Mouse (Mus musculus): ENCODE results near the gene Lhfpl5. TPM values are rescaled to one million over a fixed set of nuclear protein-coding genes. Genes with fewer than 3 reads are reported as not detected.
A peak's percentile ranks its signal among the peaks of the same experiment; 100 is the strongest.

Gene Lhfpl5
- polyA plus RNA-seq, 1 experiment from 2014 or later, result 0.39 TPM

DNA sequence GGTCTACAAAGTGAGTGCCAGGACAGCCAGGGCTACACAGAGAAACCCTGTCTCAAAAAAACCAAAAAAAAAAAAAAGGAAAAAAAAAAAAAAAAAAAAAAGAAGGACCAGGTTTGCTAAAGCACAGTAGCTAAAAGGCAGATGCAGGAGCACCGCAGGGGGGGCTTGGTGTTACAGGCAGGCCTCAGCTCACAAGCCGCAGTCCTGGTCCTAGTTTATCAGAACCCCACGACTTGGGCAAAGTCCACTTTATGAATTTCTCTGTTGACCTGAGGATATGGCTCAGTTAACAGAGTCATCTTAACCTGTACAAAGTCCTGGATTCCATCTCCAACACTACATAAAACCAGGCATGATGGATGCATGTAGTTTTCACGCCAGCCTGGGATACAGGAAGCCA is 39.9 kb downstream of the Lhfpl5 start:
- Histone ChIP-seq H3K27ac (ENCODE audit: low read length) (no peak overlapping the region), H3K36me3 (ENCODE audit: control insufficient read depth, insufficient read depth) (peaks cover 14% of the 10 kb centered on the region), H3K9me3 (replicated peaks; ENCODE audit: control insufficient read depth, low read length) (no peaks in the 10 kb centered on the region), H3K4me3 (ENCODE audit: low read length) (no peak overlapping the region), H3K4me1 (ENCODE audit: control insufficient read depth, insufficient read depth, low read length) (peaks cover 2% of the 10 kb centered on the region), H3K4me2 (ENCODE audit: low read depth, low read length) (no peak overlapping the region), H3K9ac (ENCODE audit: low read length) (no peak overlapping the region), H3K27me3 (ENCODE audit: control insufficient read depth, insufficient read depth, low read length) (no peaks in the 10 kb centered on the region)
- 89% methylated on average over 4 of the region's 4 CpGs for WGBS
- no peak for ATAC-seq (replicated peaks; ENCODE audit: extremely low read depth, insufficient read depth, low FRiP score)

DNA sequence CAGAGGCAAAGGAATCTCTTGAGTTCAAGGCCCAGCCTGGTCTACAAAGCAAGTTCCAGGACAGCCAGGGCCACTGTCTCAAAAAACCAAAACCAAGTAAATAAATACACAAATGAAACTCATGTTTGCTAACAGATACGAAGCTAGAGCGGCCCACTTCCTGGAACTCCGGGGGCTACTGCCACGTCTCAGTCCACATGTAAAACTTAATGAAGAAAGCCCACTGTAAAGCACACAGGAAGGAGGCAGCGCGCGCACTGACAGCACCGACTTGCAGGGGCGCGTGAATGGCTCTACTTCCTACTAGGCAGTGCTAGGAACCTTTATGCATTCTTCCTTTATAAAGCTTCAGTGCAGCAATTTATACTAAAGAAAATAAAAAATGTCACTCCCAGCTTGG is 42.2 kb downstream of the Lhfpl5 start:
- 83% methylated on average over 10 of the region's 10 CpGs for WGBS
- Histone ChIP-seq H3K4me2 (ENCODE audit: low read depth, low read length) (no peak overlapping the region), H3K4me1 (ENCODE audit: control insufficient read depth, insufficient read depth, low read length) (peaks cover 14% of the 10 kb centered on the region), H3K27ac (ENCODE audit: low read length) (no peak overlapping the region), H3K36me3 (ENCODE audit: control insufficient read depth, insufficient read depth) (peaks cover 14% of the 10 kb centered on the region), H3K9ac (ENCODE audit: low read length) (no peak overlapping the region), H3K9me3 (replicated peaks; ENCODE audit: control insufficient read depth, low read length) (no peaks in the 10 kb centered on the region), H3K27me3 (ENCODE audit: control insufficient read depth, insufficient read depth, low read length) (no peaks in the 10 kb centered on the region), H3K4me3 (ENCODE audit: low read length) (no peak overlapping the region)
- no peak for ATAC-seq (replicated peaks; ENCODE audit: extremely low read depth, insufficient read depth, low FRiP score)

DNA sequence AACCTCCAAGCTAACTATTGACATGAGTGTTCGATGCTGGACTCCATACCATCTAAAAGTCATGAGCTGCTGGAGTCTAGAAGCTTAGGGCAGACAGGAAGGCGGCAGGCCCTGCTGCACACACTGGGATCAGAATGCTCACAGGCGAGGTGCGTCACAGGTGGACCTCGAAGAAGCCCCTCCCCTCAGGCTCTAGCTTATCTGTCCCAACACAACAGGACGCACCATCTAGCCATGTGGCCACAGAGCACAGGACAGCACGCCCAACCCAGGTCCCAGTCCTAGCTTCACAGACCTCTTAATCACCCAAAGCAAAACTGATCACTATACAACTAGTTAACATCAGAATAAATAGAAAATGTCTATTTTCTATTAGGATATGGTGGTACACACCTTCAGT is 42.7 kb downstream of the Lhfpl5 start:
- no peak overlapping the region for H3K27ac ChIP-seq (ENCODE audit: low read length)
- H3K4me2 ChIP-seq (ENCODE audit: low read depth, low read length), result no peak overlapping the region
- ATAC-seq (replicated peaks; ENCODE audit: extremely low read depth, insufficient read depth, low FRiP score), result no peak
- H3K36me3 ChIP-seq (ENCODE audit: control insufficient read depth, insufficient read depth), result peaks cover 14% of the 10 kb centered on the region
- H3K4me1 ChIP-seq (ENCODE audit: control insufficient read depth, insufficient read depth, low read length), result peaks cover 15% of the 10 kb centered on the region
- 77% methylated on average over 7 of the region's 7 CpGs for WGBS
- H3K27me3 ChIP-seq (ENCODE audit: control insufficient read depth, insufficient read depth, low read length), result no peaks in the 10 kb centered on the region
- no peaks in the 10 kb centered on the region for H3K9me3 ChIP-seq (replicated peaks; ENCODE audit: control insufficient read depth, low read length)
- no peak overlapping the region for H3K9ac ChIP-seq (ENCODE audit: low read length)
- no peak overlapping the region for H3K4me3 ChIP-seq (ENCODE audit: low read length)

DNA sequence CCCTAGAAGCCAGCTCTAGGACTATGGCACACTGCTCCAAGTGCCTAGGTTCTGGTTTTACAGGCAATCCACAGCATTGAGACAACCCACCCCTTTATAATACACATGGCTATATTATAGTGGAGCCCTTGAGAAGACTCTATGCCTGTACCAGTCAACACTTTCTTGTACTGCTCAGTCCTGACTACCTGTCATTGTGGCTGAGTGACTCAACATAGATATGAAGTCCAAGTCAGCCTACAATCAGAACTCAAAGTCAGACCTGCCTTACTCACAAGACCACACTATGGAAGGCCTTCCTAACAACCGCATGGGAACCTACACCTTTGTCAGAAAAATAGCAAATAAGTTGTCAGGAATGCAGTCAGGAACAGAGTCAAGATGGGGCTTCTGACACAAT is 43.3 kb downstream of the Lhfpl5 start:
- H3K9me3 ChIP-seq (replicated peaks; ENCODE audit: control insufficient read depth, low read length), result no peaks in the 10 kb centered on the region
- H3K4me1 ChIP-seq (ENCODE audit: control insufficient read depth, insufficient read depth, low read length), result peaks cover 15% of the 10 kb centered on the region
- 95% methylated on average over 1 of the region's 1 CpGs for WGBS
- no peak for ATAC-seq (replicated peaks; ENCODE audit: extremely low read depth, insufficient read depth, low FRiP score)
- no peak overlapping the region for H3K9ac ChIP-seq (ENCODE audit: low read length)
- H3K27ac ChIP-seq (ENCODE audit: low read length), result no peak overlapping the region
- H3K27me3 ChIP-seq (ENCODE audit: control insufficient read depth, insufficient read depth, low read length), result no peaks in the 10 kb centered on the region
- H3K4me3 ChIP-seq (ENCODE audit: low read length), result no peak overlapping the region
- H3K4me2 ChIP-seq (ENCODE audit: low read depth, low read length), result no peak overlapping the region
- peaks cover 14% of the 10 kb centered on the region for H3K36me3 ChIP-seq (ENCODE audit: control insufficient read depth, insufficient read depth)

DNA sequence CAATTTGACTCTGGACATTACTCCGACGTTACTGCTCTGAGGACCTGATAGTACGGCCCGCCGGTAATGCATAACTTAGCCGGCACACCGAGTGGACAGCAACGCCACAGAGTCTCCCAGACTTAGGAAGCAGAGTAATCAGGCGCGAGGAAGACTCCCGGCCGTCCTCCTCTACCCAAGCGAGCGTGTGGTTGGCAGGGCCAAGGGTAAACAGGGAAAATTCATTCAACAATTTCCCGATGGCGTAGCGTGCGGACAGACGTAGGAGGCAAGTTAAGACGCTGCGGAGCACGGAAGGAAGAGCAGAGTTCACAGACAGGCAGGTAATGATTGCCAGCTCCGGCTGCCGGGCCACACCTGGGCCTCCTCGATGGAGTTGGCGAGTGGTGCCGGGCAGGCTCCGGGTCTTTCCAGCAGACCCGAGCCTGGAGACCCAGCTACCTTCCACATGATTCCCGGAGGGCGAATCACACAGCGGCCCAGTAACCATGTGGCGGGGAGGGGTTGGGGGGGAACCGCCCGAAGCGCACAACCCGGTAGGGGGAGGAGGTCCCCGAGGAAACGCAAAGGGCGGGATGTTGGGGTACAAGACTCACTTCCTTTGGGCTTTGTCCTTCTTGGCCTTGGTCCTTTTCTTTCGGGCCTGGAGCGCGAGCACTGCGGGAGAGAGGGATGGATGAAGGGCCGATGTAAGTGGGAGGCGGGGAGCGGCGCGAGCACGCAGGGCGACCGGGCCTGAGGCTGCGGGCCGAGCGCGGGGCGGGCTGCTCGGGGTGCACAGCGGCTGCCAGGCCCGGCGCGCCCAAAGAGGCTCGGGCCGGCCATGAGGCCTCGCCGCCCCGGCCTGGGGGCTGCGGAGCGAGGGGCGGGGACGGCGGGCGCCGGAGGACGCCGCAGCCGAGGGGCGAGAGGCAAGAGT is 46.2 kb downstream of the Lhfpl5 start:
- Histone ChIP-seq H3K27me3 (ENCODE audit: control insufficient read depth, insufficient read depth, low read length) (no peaks in the 10 kb centered on the region), H3K4me2 (ENCODE audit: low read depth, low read length) (peak overlapping the region; percentile 72), H3K4me1 (ENCODE audit: control insufficient read depth, insufficient read depth, low read length) (peaks cover 15% of the 10 kb centered on the region), H3K9me3 (replicated peaks; ENCODE audit: control insufficient read depth, low read length) (no peaks in the 10 kb centered on the region), H3K36me3 (ENCODE audit: control insufficient read depth, insufficient read depth) (0 out of 2 replicates have a peak, but pooled peaks cover 6% of the 10 kb centered on the region), H3K27ac (ENCODE audit: low read length) (peak overlapping the region; percentile 84), H3K4me3 (ENCODE audit: low read length) (peak overlapping the region; percentile 99), H3K9ac (ENCODE audit: low read length) (peak overlapping the region; percentile 98)
- ATAC-seq (replicated peaks; ENCODE audit: extremely low read depth, insufficient read depth, low FRiP score), result peak; percentile 71
- under 1% methylated on average over 77 of the region's 78 CpGs for WGBS

DNA sequence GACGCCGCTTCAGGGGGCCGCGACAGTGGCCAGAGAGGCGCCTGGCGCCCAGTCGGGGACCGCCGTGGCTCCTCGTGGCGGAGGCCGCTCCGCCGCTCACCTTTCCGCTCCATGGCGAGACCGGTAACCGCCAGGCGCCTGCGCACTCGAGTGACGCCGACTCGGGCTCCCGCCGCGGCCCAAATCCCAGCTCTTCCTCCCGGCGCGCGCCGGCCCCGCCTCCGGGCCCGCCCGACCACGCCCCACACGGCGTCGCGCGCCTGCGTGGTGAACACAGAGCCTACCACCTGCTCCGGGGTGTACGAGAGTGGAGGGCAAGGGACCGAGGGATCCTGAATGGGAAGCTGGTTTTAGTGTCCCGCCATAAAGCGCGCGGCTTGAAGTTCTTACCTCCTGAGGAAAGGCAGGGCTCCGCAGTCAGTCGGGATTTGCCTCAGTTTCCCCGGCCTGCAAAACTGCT is 46.9 kb downstream of the Lhfpl5 start, which contains the start of gene Srpk1:
Srpk1 (minus strand) TSS at position 410 of the 460 bp plus-strand sequence.
- Histone ChIP-seq H3K36me3 (ENCODE audit: control insufficient read depth, insufficient read depth) (0 out of 2 replicates have a peak, but pooled peaks cover 6% of the 10 kb centered on the region), H3K9me3 (replicated peaks; ENCODE audit: control insufficient read depth, low read length) (no peaks in the 10 kb centered on the region), H3K27me3 (ENCODE audit: control insufficient read depth, insufficient read depth, low read length) (no peaks in the 10 kb centered on the region), H3K4me2 (ENCODE audit: low read depth, low read length) (peak within 1 kb of the TSS; percentile 72), H3K27ac (ENCODE audit: low read length) (peak within 1 kb of the TSS; percentile 84), H3K9ac (ENCODE audit: low read length) (peak within 1 kb of the TSS; percentile 98), H3K4me1 (ENCODE audit: control insufficient read depth, insufficient read depth, low read length) (peaks cover 15% of the 10 kb centered on the region), H3K4me3 (ENCODE audit: low read length) (peak within 1 kb of the TSS; percentile 99)
- under 1% methylated on average over 50 of the region's 53 CpGs for WGBS
- peak; percentile 94 for ATAC-seq (replicated peaks; ENCODE audit: extremely low read depth, insufficient read depth, low FRiP score)

DNA sequence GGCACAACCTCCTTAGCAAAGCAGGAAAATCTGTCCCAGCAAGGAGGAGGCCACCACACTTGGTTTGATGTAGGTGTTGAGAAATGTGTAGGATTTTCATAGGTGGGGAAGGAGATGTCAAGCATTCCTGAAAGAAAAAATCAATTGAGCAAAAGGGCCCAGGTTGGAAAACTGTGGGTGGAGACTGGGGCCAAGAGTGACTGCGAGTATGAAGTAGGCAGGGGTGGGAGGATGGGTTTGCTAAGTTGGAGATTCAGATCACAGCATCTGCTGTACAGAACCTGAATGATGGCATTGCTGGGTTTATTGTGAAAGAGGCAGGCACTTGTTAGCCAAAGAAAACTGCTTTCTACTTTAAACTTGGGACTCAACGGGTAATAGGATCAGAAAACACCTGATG is 49.4 kb downstream of the Lhfpl5 start:
- Histone ChIP-seq H3K36me3 (ENCODE audit: control insufficient read depth, insufficient read depth) (0 out of 2 replicates have a peak, but pooled peaks cover 5% of the 10 kb centered on the region), H3K4me2 (ENCODE audit: low read depth, low read length) (no peak overlapping the region), H3K4me3 (ENCODE audit: low read length) (no peak overlapping the region), H3K9me3 (replicated peaks; ENCODE audit: control insufficient read depth, low read length) (no peaks in the 10 kb centered on the region), H3K27me3 (ENCODE audit: control insufficient read depth, insufficient read depth, low read length) (no peaks in the 10 kb centered on the region), H3K4me1 (ENCODE audit: control insufficient read depth, insufficient read depth, low read length) (peaks cover 15% of the 10 kb centered on the region), H3K9ac (ENCODE audit: low read length) (no peak overlapping the region), H3K27ac (ENCODE audit: low read length) (no peak overlapping the region)
- WGBS, result 63% methylated on average over 2 of the region's 2 CpGs
- no peak for ATAC-seq (replicated peaks; ENCODE audit: extremely low read depth, insufficient read depth, low FRiP score)

DNA sequence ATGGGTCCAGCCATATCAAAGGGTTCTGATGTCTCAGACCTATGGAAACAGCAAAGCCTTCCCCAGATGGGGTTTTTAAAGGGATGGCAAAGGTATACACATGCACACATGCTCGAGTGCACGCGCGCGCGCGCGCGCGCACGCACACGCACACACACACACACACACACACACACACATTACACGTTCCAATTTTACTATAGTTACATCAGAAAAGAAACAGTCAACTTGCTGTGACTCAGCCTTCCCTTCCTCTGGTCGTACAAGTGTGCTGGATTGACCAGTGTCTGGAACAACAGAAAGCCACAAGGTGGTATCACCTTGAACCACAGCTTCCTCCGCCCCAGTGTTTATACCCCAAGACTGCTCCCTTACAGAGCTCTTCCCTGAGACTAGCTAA is 49.9 kb downstream of the Lhfpl5 start:
- Histone ChIP-seq H3K4me2 (ENCODE audit: low read depth, low read length) (no peak overlapping the region), H3K9ac (ENCODE audit: low read length) (no peak overlapping the region), H3K27ac (ENCODE audit: low read length) (no peak overlapping the region), H3K36me3 (ENCODE audit: control insufficient read depth, insufficient read depth) (no peaks in the 10 kb centered on the region), H3K4me1 (ENCODE audit: control insufficient read depth, insufficient read depth, low read length) (peaks cover 14% of the 10 kb centered on the region), H3K4me3 (ENCODE audit: low read length) (no peak overlapping the region), H3K9me3 (replicated peaks; ENCODE audit: control insufficient read depth, low read length) (no peaks in the 10 kb centered on the region), H3K27me3 (ENCODE audit: control insufficient read depth, insufficient read depth, low read length) (no peaks in the 10 kb centered on the region)
- WGBS, result 85% methylated on average over 15 of the region's 15 CpGs
- no peak for ATAC-seq (replicated peaks; ENCODE audit: extremely low read depth, insufficient read depth, low FRiP score)

DNA sequence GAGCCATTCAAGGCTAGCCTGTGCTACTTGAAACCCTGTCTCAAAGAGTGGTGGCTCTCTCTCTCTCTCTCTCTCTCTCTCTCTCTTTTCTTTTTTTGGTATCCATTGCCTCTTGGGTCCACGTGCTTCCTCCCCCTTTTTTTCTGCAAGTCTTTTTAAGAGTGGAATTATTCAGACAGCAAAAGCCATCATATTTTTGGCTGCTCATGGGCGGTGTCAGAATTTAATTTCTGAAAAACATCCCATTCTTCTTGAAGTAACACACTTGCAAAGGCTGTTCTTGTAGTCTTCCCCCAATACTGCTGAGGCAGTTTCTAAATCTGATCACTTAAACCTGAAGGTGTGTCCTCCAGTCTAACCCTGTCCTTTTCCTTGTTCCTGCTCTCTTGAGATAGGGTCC is 51.5 kb downstream of the Lhfpl5 start:
- Histone ChIP-seq H3K27ac (ENCODE audit: low read length) (no peak overlapping the region), H3K4me2 (ENCODE audit: low read depth, low read length) (no peak overlapping the region), H3K36me3 (ENCODE audit: control insufficient read depth, insufficient read depth) (no peaks in the 10 kb centered on the region), H3K9me3 (replicated peaks; ENCODE audit: control insufficient read depth, low read length) (no peaks in the 10 kb centered on the region), H3K4me3 (ENCODE audit: low read length) (no peak overlapping the region), H3K27me3 (ENCODE audit: control insufficient read depth, insufficient read depth, low read length) (no peaks in the 10 kb centered on the region), H3K4me1 (ENCODE audit: control insufficient read depth, insufficient read depth, low read length) (peaks cover 3% of the 10 kb centered on the region), H3K9ac (ENCODE audit: low read length) (no peak overlapping the region)
- 70% methylated on average over 2 of the region's 2 CpGs for WGBS
- ATAC-seq (replicated peaks; ENCODE audit: extremely low read depth, insufficient read depth, low FRiP score), result no peak

Measured in heart, embryonic 16.5 days (tissue).